Mouse (Mus musculus): ENCODE results near the gene Bcr. TPM values are rescaled to one million over a fixed set of nuclear protein-coding genes. Genes with fewer than 3 reads are reported as not detected.

Bcr gene
- total and polyA plus RNA-seq, 3 experiments: 0.71 TPM; not detected in 2

DNA sequence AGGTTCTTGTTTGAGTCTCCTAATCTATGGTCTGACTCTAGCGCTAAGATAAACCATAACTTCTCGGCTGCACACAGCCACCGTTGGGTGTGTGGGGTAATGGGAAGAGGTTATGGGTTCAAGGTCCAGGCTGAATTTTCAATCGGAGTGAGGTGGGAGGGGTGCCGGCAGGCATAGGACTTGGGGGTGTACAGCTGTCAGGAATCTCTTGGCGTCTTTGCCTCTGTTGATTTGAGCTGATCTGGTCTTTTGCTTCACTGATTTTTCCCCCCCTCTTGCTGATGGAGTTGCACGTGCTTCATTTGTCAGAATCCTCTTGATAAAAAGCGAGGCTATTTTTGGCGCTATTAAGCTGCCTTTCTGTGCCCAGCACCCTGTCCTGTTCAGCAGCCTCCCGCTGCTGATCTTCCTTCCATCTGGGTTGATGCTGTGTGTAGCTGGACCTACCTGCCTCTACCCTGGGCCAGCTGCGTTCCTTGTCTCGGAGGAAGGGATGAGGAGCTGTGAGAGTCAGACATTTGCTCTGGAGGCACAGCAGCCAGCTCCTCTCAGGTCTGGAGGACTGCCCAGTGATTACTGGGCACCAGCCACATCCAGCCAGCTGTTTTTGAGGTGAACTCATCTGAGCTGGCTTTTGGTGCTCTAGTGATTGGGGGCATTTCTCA is 3.0 kb downstream of the Bcr start:
- Histone ChIP-seq H3K9me3 (replicated peaks) (peaks cover 73% of the 10 kb centered on the region), H3K36me3 (replicated peaks) (no peaks in the 10 kb centered on the region), H3K4me3 (ENCODE audit: low read depth, low read length) (no peak overlapping the region), H3K4me1 (ENCODE audit: insufficient read depth, low read depth, low read length) (no peaks in the 10 kb centered on the region), H3K27me3 (ENCODE audit: insufficient read depth, low read length) (no peaks in the 10 kb centered on the region)
- no peak for ATAC-seq (ENCODE audit: extremely low read depth, insufficient number of reproducible peaks, low FRiP score, poor library complexity, severe bottlenecking)
- no peak for DNase-seq (ENCODE audit: low spot score)
- TF ChIP-seq TAL1 (conservative IDR thresholded peaks at IDR 0.05; ENCODE audit: low read depth, low read length) (no peak), GATA1 (IDR thresholded peaks at IDR 0.05; ENCODE audit: borderline replicate concordance, low read length) (no peak), POLR2AphosphoS5 (IDR thresholded peaks at IDR 0.05; ENCODE audit: insufficient replicate concordance, low read depth, low read length) (no peak), CTCF (IDR thresholded peaks at IDR 0.05; ENCODE audit: low read depth, low read length) (no peak), GATA2 (IDR thresholded peaks at IDR 0.05; ENCODE audit: borderline replicate concordance, low read depth, low read length) (no peak)

DNA sequence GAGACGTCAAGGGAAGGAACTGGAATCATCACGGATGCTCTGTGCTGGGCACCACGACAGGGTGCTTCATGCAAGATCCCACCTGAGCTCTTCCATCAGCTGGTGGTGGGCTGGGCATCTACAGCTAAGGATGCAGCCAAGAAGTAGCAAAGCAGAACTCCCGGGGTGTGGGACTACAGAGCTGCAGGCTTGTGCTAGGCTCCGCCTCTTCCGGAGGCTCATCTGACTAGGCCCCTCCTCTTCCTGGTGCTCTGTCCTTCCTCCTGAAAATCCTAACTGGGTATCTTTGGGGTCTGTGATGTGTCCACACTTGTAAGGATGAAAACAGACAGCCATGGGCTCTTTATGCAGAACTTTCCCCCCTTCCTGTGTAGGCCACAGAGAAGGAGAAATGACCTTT is 5.3 kb downstream of the Bcr start:
- Histone ChIP-seq H3K27me3 (ENCODE audit: insufficient read depth, low read length) (no peaks in the 10 kb centered on the region), H3K36me3 (replicated peaks) (no peaks in the 10 kb centered on the region), H3K9me3 (replicated peaks) (peaks cover 62% of the 10 kb centered on the region), H3K4me3 (ENCODE audit: low read depth, low read length) (no peak overlapping the region), H3K4me1 (ENCODE audit: insufficient read depth, low read depth, low read length) (no peaks in the 10 kb centered on the region)
- ATAC-seq (ENCODE audit: extremely low read depth, insufficient number of reproducible peaks, low FRiP score, poor library complexity, severe bottlenecking): no peak
- DNase-seq (ENCODE audit: low spot score): no peak
- TF ChIP-seq GATA2 (IDR thresholded peaks at IDR 0.05; ENCODE audit: borderline replicate concordance, low read depth, low read length) (no peak), CTCF (IDR thresholded peaks at IDR 0.05; ENCODE audit: low read depth, low read length) (no peak), GATA1 (IDR thresholded peaks at IDR 0.05; ENCODE audit: borderline replicate concordance, low read length) (no peak), POLR2AphosphoS5 (IDR thresholded peaks at IDR 0.05; ENCODE audit: insufficient replicate concordance, low read depth, low read length) (no peak), TAL1 (conservative IDR thresholded peaks at IDR 0.05; ENCODE audit: low read depth, low read length) (no peak)

DNA sequence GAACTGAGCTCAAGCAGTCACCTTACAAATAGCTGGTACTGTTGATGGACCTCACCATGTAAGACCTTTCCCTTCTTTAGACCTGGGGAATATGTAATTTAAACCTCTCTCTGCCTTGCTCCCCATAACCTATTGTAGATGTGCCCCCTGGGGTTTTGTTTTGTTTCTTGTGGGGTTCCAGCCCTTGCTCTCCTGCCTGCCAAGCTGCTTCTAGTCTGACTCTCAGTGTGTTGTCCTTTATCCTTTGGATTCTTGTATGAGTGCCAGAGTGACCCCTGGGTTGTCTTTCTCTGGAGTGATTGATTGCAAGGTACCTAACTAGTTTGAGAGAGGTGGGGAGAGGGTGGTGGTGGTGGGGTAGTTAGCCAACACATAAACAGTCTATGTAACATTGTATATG is 7.1 kb downstream of the Bcr start:
- no peak for ATAC-seq (ENCODE audit: extremely low read depth, insufficient number of reproducible peaks, low FRiP score, poor library complexity, severe bottlenecking)
- TF ChIP-seq GATA1 (IDR thresholded peaks at IDR 0.05; ENCODE audit: borderline replicate concordance, low read length) (no peak), GATA2 (IDR thresholded peaks at IDR 0.05; ENCODE audit: borderline replicate concordance, low read depth, low read length) (no peak), POLR2AphosphoS5 (IDR thresholded peaks at IDR 0.05; ENCODE audit: insufficient replicate concordance, low read depth, low read length) (no peak), TAL1 (conservative IDR thresholded peaks at IDR 0.05; ENCODE audit: low read depth, low read length) (no peak)
- H3K9me3 ChIP-seq (replicated peaks): peaks cover 54% of the 10 kb centered on the region
- no peaks in the 10 kb centered on the region for H3K27me3 ChIP-seq (ENCODE audit: insufficient read depth, low read length)
- H3K36me3 ChIP-seq (replicated peaks): no peaks in the 10 kb centered on the region
- no peak for DNase-seq (ENCODE audit: low spot score)
- no peaks in the 10 kb centered on the region for H3K4me1 ChIP-seq (ENCODE audit: insufficient read depth, low read depth, low read length)
- H3K4me3 ChIP-seq (ENCODE audit: low read depth, low read length): no peak overlapping the region

DNA sequence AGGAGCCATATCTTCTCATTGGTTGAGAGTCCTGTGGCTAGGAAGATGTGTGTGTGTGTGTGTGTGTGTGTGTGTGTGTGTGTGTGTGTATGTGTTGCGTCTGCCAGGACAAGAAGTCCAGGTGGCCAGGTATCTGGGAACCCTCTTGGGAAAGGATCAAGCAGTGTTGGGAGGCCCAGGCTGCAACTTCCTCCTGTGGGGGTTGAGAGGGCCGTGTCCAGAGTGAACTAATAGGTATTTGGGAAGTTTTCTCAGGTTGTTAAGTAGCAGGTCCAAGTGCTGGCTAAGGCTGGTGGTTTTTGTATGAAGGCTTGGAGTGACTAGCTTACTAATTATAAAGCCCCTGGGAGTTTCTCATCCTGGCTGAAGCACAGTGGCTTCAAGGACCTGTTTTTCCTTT is 7.7 kb downstream of the Bcr start:
- DNase-seq (ENCODE audit: low spot score) (no peak), ATAC-seq (ENCODE audit: extremely low read depth, insufficient number of reproducible peaks, low FRiP score, poor library complexity, severe bottlenecking) (no peak)
- Histone ChIP-seq H3K4me1 (ENCODE audit: insufficient read depth, low read depth, low read length) (no peaks in the 10 kb centered on the region), H3K4me3 (ENCODE audit: low read depth, low read length) (no peak overlapping the region), H3K9me3 (replicated peaks) (peaks cover 54% of the 10 kb centered on the region), H3K27me3 (ENCODE audit: insufficient read depth, low read length) (no peaks in the 10 kb centered on the region), H3K36me3 (replicated peaks) (no peaks in the 10 kb centered on the region)
- TF ChIP-seq GATA1 (IDR thresholded peaks at IDR 0.05; ENCODE audit: borderline replicate concordance, low read length) (no peak), CTCF (IDR thresholded peaks at IDR 0.05; ENCODE audit: low read depth, low read length) (no peak), GATA2 (IDR thresholded peaks at IDR 0.05; ENCODE audit: borderline replicate concordance, low read depth, low read length) (no peak), POLR2AphosphoS5 (IDR thresholded peaks at IDR 0.05; ENCODE audit: insufficient replicate concordance, low read depth, low read length) (no peak)

GRCm38 (mm10) chr10:75068624-75069328 is 8.4 kb downstream of the Bcr start:
- Histone ChIP-seq H3K36me3 (replicated peaks) (no peaks in the 10 kb centered on the region), H3K4me1 (ENCODE audit: insufficient read depth, low read depth, low read length) (no peaks in the 10 kb centered on the region), H3K9me3 (replicated peaks) (peaks cover 53% of the 10 kb centered on the region), H3K4me3 (ENCODE audit: low read depth, low read length) (no peak overlapping the region), H3K27me3 (ENCODE audit: insufficient read depth, low read length) (no peaks in the 10 kb centered on the region)
- no peak for TF ChIP-seq CTCF (IDR thresholded peaks at IDR 0.05; ENCODE audit: low read depth, low read length)
- no peak for TF ChIP-seq GATA2 (IDR thresholded peaks at IDR 0.05; ENCODE audit: borderline replicate concordance, low read depth, low read length)
- TF ChIP-seq GATA1 (IDR thresholded peaks at IDR 0.05; ENCODE audit: borderline replicate concordance, low read length): no peak
- TF ChIP-seq POLR2AphosphoS5 (IDR thresholded peaks at IDR 0.05; ENCODE audit: insufficient replicate concordance, low read depth, low read length): no peak
- TF ChIP-seq TAL1 (conservative IDR thresholded peaks at IDR 0.05; ENCODE audit: low read depth, low read length): no peak
- DNase-seq (ENCODE audit: low spot score) (no peak), ATAC-seq (ENCODE audit: extremely low read depth, insufficient number of reproducible peaks, low FRiP score, poor library complexity, severe bottlenecking) (no peak)

- ATAC-seq (ENCODE audit: extremely low read depth, insufficient number of reproducible peaks, low FRiP score, poor library complexity, severe bottlenecking): no peak
- Histone ChIP-seq H3K9me3 (replicated peaks) (peaks cover 49% of the 10 kb centered on the region), H3K27me3 (ENCODE audit: insufficient read depth, low read length) (no peaks in the 10 kb centered on the region), H3K4me3 (ENCODE audit: low read depth, low read length) (no peak overlapping the region), H3K4me1 (ENCODE audit: insufficient read depth, low read depth, low read length) (no peaks in the 10 kb centered on the region), H3K36me3 (replicated peaks) (no peaks in the 10 kb centered on the region)
- TF ChIP-seq CTCF (IDR thresholded peaks at IDR 0.05; ENCODE audit: low read depth, low read length): no peak
- no peak for TF ChIP-seq TAL1 (conservative IDR thresholded peaks at IDR 0.05; ENCODE audit: low read depth, low read length)
- no peak for TF ChIP-seq GATA2 (IDR thresholded peaks at IDR 0.05; ENCODE audit: borderline replicate concordance, low read depth, low read length)
- TF ChIP-seq GATA1 (IDR thresholded peaks at IDR 0.05; ENCODE audit: borderline replicate concordance, low read length): no peak
- no peak for TF ChIP-seq POLR2AphosphoS5 (IDR thresholded peaks at IDR 0.05; ENCODE audit: insufficient replicate concordance, low read depth, low read length)
- DNase-seq (ENCODE audit: low spot score): no peak
Observed at GRCm38 (mm10) chr10:75070281-75070976, 10.0 kb downstream of the Bcr start.

Measured in G1E (cell line).